Mouse (Mus musculus) liver, embryonic 14.5 days (tissue): ENCODE measurements around the gene Cacna1i. TPM values are rescaled to one million over a fixed set of nuclear protein-coding genes. Genes with fewer than 3 reads are reported as not detected.

ENCODE experiments used
- ATAC-seq: fragments of 200-750 bp; cut with Nextera tagmentation; 2 replicates; pipeline ENCODE4 v1.8.0; 2017; ENCODE audit warnings: moderate number of reproducible peaks, mild to moderate bottlenecking, moderate library complexity; ENCODE audit not compliant: insufficient read depth
- DNase-seq, 3 experiments: peaks; one replicate each; pipeline ENCODE4 v3.0.0-alpha.2; 2012 to 2013; ENCODE audit warnings: low read depth in 3 of 3, low spot score in 3 of 3
- H3K27ac ChIP-seq: fragments of 300-500 bp; sonication (generic); 2 replicates; pipeline ENCODE4 v1.5.1; 2014; ENCODE audit warnings: moderate library complexity, mild to moderate bottlenecking, control low read depth, inconsistent platforms
- H3K27me3 ChIP-seq: fragments of 300-500 bp; sonication (generic); 2 replicates; pipeline ENCODE4 v1.6.1; 2014; ENCODE audit warnings: mild to moderate bottlenecking, low read length, moderate library complexity; ENCODE audit not compliant: control insufficient read depth, insufficient read depth
- H3K36me3 ChIP-seq: fragments of 300-500 bp; sonication (generic); replicated peaks from 2 replicates; pipeline ENCODE4 v1.6.1; 2014; ENCODE audit warnings: low read depth; ENCODE audit not compliant: control insufficient read depth, insufficient read depth
- H3K4me1 ChIP-seq, 2 experiments: fragments of 200-500 bp in 1 of 2; fragments of 300-500 bp in 1 of 2; sonication (generic) in 1 of 2; replicated peaks; 2 replicates each; pipeline ENCODE4 v1.6.1; 2012 to 2014; ENCODE audit warnings: antibody characterized with exemption in 1 of 2, inconsistent platforms in 1 of 2, low read length in 1 of 2; ENCODE audit not compliant: control insufficient read depth in 2 of 2, insufficient read depth in 2 of 2
- H3K4me2 ChIP-seq: fragments of 300-500 bp; sonication (generic); 2 replicates; pipeline ENCODE4 v1.6.1; 2014; ENCODE audit warnings: low read depth, mild to moderate bottlenecking, control low read depth, moderate library complexity
- H3K4me3 ChIP-seq, 2 experiments: fragments of 200-500 bp in 1 of 2; fragments of 300-500 bp in 1 of 2; sonication (generic) in 1 of 2; 2 replicates each; pipeline ENCODE4 v1.5.1; 2012 to 2014; ENCODE audit warnings: low read depth in 2 of 2, low read length in 2 of 2, mild to moderate bottlenecking in 2 of 2, control low read depth in 1 of 2, inconsistent platforms in 1 of 2, moderate library complexity in 1 of 2; ENCODE audit not compliant: insufficient read depth in 1 of 2
- H3K9ac ChIP-seq: fragments of 300-500 bp; sonication (generic); replicated peaks from 2 replicates; pipeline ENCODE4 v1.6.1; 2014; ENCODE audit warnings: mild to moderate bottlenecking, control low read depth, moderate library complexity
- H3K9me3 ChIP-seq: fragments of 300-500 bp; sonication (generic); 2 replicates; pipeline ENCODE4 v1.6.1; 2016; ENCODE audit warnings: low read length, mixed read lengths; ENCODE audit not compliant: control insufficient read depth
- CTCF ChIP-seq: IDR thresholded peaks from 2 replicates; pipeline ENCODE4 v1.5.1; 2016; ENCODE audit warnings: antibody characterized with exemption, low read depth, control low read depth
- EP300 ChIP-seq: IDR thresholded peaks from 2 replicates; pipeline ENCODE4 v1.6.1; 2016; ENCODE audit warnings: antibody characterized with exemption, low read depth
- WGBS: fragments of 180-500 bp; shearing (Covaris S2); extraction: QIAGEN DNeasy Blood & Tissue Kit; methylation state at CpG from one replicate; pipeline ENCODE4 v1.1.7; 2014; ENCODE audit not compliant: insufficient replicate concordance; 5-methylcytosine and 5-hydroxymethylcytosine counted together
- polyA plus RNA-seq, 2 experiments: library from polyadenylated mRNA; depleted of rRNA in 1 of 2; stranded (reverse) in 1 of 2; unstranded in 1 of 2; fragments of >200 nt; fragmentation: Nextera tagmentation in 1 of 2; extraction: Ambion mirVana in 1 of 2; gene quantifications; 2 replicates each; pipeline versions ENCODE4 v1.2.1 to v1.2.3; 2012 to 2014

Cacna1i gene
- polyA plus RNA-seq, 2 experiments: 0.01 TPM

- no peak for ATAC-seq
- Histone ChIP-seq H3K36me3 (no peaks in the 10 kb centered on the region), H3K27ac (no peak overlapping the region), H3K27me3 (no peaks in the 10 kb centered on the region), H3K4me3 (no peak overlapping the region), H3K9me3 (no peaks in the 10 kb centered on the region), H3K4me2 (no peak overlapping the region), H3K4me1 (no peaks in the 10 kb centered on the region), H3K9ac (no peak overlapping the region)
- TF ChIP-seq CTCF (no peak), EP300 (no peak)
- no peak for DNase-seq
- 63% methylated on average over 13 of the region's 13 CpGs for WGBS
Measured at GRCm38 (mm10) chr15:80327743-80328540, 40.9 kb downstream of the Cacna1i start.

- H3K27ac ChIP-seq: no peak overlapping the region
- 45% methylated on average over 3 of the region's 3 CpGs for WGBS
- H3K9me3 ChIP-seq: no peaks in the 10 kb centered on the region
- DNase-seq (no peak), ATAC-seq (no peak)
- no peak overlapping the region for H3K4me2 ChIP-seq
- no peak overlapping the region for H3K9ac ChIP-seq
- TF ChIP-seq EP300: no peak
- H3K4me1 ChIP-seq: no peaks in the 10 kb centered on the region
- H3K4me3 ChIP-seq: no peak overlapping the region
- H3K27me3 ChIP-seq: no peaks in the 10 kb centered on the region
- no peaks in the 10 kb centered on the region for H3K36me3 ChIP-seq
Measured at GRCm38 (mm10) chr15:80330276-80330675, 43.2 kb downstream of the Cacna1i start.

- H3K9me3 ChIP-seq: no peaks in the 10 kb centered on the region
- DNase-seq (no peak), ATAC-seq (no peak)
- no peak overlapping the region for H3K27ac ChIP-seq
- no peak overlapping the region for H3K4me3 ChIP-seq
- H3K9ac ChIP-seq: no peak overlapping the region
- H3K4me1 ChIP-seq: no peaks in the 10 kb centered on the region
- TF ChIP-seq EP300 (no peak), CTCF (no peak)
- no peaks in the 10 kb centered on the region for H3K27me3 ChIP-seq
- no peaks in the 10 kb centered on the region for H3K36me3 ChIP-seq
- no peak overlapping the region for H3K4me2 ChIP-seq
- WGBS: 64% methylated on average over 10 of the region's 10 CpGs
Measured at GRCm38 (mm10) chr15:80334766-80335165, 47.7 kb downstream of the Cacna1i start.

GRCm38 (mm10) chr15:80335196-80335595, 48.2 kb downstream of the Cacna1i start:
- no peak for DNase-seq
- Histone ChIP-seq H3K4me1 (no peaks in the 10 kb centered on the region), H3K4me2 (no peak overlapping the region), H3K27me3 (no peaks in the 10 kb centered on the region), H3K4me3 (no peak overlapping the region), H3K9ac (no peak overlapping the region), H3K36me3 (no peaks in the 10 kb centered on the region), H3K27ac (no peak overlapping the region), H3K9me3 (no peaks in the 10 kb centered on the region)
- WGBS: 45% methylated on average over 7 of the region's 7 CpGs
- TF ChIP-seq EP300 (no peak), CTCF (no peak)
- ATAC-seq: no peak

- H3K4me1 ChIP-seq: no peaks in the 10 kb centered on the region
- TF ChIP-seq EP300 (no peak), CTCF (peak; percentile 88)
- no peak overlapping the region for H3K9ac ChIP-seq
- DNase-seq (peak in 2 of 3 experiments; percentile 7 to 11), ATAC-seq (no peak)
- no peak overlapping the region for H3K27ac ChIP-seq
- no peaks in the 10 kb centered on the region for H3K36me3 ChIP-seq
- H3K4me2 ChIP-seq: no peak overlapping the region
- H3K27me3 ChIP-seq: no peaks in the 10 kb centered on the region
- no peak overlapping the region for H3K4me3 ChIP-seq
- no peaks in the 10 kb centered on the region for H3K9me3 ChIP-seq
- 65% methylated on average over 2 of the region's 2 CpGs for WGBS
Measured at GRCm38 (mm10) chr15:80340348-80340747, 53.3 kb downstream of the Cacna1i start.
